Mouse (Mus musculus): Measurements from ENCODE around the gene Bak1. TPM values are rescaled to one million over a fixed set of nuclear protein-coding genes. Genes with fewer than 3 reads are reported as not detected.

Bak1 gene
- 10 to 100 TPM; 20.0 to 21.2 TPM for total RNA-seq (2021)

DNA sequence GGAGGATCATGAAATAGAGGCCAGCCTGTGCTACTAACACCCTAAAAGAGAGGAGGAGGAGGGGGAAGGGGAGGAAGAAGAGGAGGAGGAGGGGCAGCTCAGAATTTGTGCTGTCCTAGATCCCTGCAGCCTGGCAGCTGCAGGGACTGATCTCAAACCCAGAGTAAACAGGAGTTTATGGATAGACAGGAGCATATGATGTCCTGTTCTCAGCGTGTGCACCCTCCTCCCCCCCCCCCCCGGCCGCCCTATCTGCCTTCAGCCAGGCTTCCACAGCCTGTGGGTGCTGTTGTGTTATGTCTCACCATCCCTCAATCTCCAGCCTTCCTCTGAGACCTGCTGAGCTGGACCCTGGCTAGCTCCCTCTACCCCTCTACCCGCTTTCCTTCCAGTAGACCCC lies at the start of gene Bak1:
TSS of gene Bak1 (minus strand) at position 101 of the 400 bp plus-strand sequence.
- DNase-seq, result no peak
- intact Hi-C loops (cut with DNase I), result loop anchor here (5.0 kb wide), 2 partner anchors 97 to 112 kb away; partner anchors contain the start of genes Kifc5b and Phf1

DNA sequence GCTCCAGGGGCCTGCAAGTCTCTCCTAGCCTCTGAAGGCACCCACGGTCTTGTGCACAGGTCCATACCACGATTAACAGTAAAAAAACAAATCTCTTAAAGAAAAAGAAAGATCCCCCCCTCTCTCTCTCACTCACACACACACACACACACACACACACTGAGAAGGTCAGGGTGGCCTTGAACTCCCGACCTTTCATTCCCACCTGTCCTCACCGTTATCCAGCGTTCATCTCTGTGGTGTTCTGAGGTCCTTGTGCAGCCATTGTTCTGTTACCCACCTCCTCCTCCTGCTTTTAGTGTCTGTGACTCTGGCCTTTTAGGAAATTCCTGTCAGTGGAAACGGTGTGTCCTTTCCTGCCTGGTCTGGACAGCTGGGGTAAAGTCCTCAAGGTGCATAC lies 49.7 kb upstream of the Bak1 start:
- DNase-seq, result no peak
- intact Hi-C loops (cut with DNase I), result no loop called here

DNA sequence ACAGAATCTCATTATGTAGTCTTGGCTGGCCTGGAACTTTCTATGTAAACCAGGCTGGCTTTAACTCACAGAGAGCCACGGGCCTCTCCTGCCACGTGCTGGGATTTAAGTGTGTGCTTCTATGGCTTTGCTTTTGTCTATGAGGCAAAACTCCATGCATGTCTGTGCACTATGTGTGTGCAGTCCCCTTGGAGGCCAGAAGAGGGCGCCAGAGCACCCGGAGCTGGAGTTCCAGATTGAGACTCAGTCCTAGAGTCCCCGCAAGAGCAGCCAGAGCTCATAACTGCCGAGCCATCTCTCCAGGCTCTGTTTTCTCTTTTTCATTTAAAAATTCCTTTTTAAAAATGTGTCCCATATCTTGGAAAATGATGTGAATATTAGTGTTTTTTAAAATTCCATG lies 49.1 kb upstream of the Bak1 start:
- intact Hi-C loops (cut with DNase I), result no loop called here

DNA sequence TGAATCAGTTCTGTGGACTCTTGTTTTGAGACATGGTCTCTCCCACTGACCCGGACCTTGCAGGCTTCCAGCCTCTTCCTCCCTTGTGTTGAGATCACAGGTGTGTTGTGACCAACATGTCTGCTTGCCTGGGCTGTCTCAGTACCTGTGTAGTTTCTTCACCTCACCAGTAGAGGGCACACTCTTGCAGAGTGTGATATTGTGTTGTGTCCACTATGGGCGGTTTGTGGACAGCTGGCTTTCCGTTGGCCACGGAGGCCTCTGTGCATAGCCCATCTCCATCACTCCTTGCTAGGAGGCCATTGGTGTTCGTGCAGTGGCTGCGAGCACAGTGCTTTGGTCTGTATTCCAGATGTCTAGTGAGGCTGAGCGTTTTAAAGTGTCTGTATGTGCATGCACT lies 48.3 kb upstream of the Bak1 start:
- no peak for DNase-seq
- intact Hi-C loops (cut with DNase I), result no loop called here

More for the DNA sequence above, 49.1 kb upstream of the Bak1 start:
- no peak for DNase-seq

DNA sequence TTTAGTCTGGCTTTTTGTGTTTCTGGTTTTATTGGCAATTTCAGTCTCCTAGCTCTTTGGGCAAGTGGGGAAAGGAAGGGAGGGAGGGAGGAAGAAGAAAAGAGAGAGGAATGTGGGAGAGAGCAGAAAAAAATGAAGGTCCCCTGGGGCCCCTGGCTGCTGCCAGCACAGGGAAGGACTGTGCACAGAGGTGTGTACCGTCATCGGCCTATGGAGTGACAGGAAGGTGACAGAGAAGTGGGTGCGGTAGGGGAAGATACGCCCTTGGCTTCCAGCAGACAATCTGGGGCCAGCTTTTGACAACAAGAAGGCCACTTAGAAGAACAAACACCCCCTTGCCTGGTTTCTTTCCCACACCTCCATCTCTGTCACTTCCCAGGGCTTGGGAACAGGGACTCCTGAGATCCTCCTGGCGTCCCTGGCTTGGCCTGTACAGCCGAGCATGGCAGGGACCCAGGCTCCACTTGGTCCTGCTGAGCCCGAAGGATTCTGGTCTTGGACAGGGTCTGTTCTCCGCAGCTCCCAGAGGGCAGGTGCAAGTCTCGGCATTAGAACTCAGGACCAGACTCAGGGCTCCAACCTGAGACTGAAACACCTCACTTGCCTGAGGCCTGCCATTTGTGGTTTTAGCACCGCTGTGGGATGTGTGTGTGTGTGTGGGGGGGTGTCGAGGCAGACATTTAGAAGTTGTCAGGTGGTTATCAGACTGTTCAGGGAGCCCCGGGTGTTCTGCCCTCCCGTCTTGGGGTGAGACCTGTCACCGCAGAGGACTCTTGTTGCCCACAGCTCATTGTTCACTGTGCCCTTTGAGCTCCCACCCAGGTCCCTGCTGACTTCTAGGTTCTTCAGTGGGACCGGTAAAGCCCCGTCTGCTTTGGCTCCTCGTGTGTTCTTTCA lies 46.3 kb upstream of the Bak1 start:
- DNase-seq, result no peak
- intact Hi-C loops (cut with DNase I), result loop anchor here (2.0 kb wide), 1 partner anchor 18 kb away; the partner anchor contains the start of gene Itpr3

DNA sequence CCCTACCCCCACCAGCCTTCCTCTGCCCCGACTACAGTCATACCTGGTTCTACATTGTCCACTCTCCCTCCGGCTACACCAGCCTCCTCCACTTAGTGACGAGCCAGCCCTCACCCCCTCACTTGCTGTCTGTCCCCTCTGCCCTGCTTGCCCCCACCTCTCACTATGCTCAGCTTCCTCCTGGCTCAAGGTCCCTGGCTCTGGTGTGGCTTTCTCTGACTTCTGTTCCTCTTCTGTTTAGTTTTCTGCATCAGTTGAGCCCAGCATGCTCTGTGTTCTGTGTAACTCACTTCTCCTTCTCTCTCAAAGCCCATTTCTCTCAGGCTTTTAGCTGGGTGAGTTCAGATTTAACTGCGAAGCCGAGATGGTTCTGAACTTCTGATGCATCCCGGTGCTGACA lies 45.4 kb upstream of the Bak1 start:
- DNase-seq, result no peak
- intact Hi-C loops (cut with DNase I), result loop anchor here (2.0 kb wide), 1 partner anchor 17 kb away; the partner anchor contains the start of gene Itpr3

DNA sequence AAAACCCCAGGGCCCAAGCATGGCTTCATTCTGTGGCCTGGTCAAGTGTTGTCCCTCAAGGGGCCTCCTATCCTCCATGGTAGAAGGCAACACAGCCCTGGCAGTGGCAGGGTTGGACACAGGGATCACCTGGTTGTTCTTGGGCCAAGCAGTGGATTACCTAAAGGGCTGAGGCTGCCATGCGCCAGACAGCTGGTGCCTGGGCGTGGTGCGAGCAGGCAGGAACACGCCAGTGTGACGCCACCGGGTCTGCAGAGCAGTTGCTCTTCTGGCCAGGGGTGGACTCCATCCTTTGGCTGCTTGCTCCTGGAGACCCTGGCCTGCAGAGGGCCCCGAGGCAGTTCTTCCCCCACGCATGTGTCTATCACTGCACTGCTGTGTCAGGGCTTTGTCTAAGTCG lies 45.0 kb upstream of the Bak1 start:
- intact Hi-C loops (cut with DNase I), result loop anchor here (2.0 kb wide), 1 partner anchor 17 kb away; the partner anchor contains the start of gene Itpr3
- no peak for DNase-seq

DNA sequence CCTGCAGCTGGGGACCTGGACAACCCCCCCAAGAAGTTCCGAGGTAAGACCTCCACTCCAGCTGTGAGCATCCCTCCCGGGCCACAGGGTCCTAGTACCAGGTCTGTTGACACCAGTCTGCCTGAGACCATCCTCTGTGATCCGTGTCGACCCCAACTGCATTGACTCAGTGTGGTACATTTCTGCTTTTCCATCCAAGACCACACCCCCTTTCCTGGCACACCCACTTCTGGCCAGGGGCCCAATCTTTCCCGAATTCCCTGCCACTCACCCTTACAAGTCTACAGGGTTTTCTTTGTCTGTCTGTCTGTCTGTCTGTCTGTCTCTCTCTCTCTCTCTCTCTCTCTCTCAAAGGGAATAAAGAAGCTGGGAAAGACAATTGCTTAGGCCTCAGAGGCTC lies 44.3 kb upstream of the Bak1 start:
- no peak for DNase-seq
- intact Hi-C loops (cut with DNase I), result no loop called here

DNA sequence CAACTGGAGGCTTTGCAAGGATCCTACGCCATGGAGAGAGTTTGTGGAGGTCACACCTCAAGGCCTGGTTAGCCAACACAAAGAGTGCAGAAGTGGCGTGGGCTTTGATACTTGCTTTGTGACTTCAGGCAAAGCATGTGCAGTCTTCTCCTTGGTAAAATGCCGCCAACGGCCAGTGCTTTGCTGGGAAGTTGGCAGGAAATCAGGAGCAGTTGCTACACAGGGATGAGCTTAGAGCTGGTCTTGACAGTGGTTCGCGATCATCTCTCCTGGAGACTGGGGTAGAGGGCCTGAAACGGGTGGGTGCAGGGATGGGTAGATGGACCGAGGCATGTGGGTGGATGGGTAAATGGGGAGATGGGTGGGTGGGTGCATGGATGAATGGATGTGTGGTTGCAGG lies 43.6 kb upstream of the Bak1 start:
- intact Hi-C loops (cut with DNase I), result no loop called here
- DNase-seq, result no peak

DNA sequence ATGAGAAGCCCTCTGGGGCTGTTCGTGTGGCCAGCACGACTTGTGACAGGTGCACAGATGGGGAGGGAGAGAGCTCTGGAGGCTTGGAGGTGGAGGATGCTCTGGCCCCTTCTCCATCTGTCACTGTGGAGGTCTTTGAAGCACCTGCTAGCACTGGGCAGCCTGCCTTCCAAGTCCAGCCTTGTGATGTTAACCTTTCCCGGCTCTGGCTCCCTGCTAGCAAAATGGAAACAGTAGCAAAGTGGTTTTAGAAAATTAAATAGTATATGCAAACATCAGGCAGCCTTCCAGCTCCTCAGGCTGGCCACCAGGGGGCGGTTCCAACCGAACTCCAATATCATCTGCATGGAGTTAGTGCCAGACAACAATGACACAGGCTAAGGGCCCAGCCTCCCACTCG lies 42.8 kb upstream of the Bak1 start:
- no peak for DNase-seq
- intact Hi-C loops (cut with DNase I), result no loop called here

DNA sequence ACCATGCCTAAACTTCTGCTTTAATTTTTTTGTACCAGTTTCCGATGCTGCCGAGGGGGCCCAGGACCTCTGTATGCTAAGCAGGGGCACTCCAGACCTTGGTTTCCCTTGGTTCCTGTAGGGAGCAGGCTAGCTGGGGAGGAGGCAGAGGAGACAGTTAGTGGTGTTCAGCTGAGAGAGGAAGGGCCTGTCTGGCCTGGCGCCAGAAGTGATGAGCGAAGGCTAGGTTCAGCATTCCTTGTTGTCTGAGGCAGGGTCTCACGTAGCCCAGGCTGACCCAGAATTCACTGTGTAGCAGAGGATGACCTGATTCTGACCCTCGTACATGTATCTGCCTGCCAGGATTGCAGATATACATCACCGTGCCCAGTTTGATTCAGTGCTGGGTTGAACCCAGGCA lies 42.1 kb upstream of the Bak1 start:
- intact Hi-C loops (cut with DNase I), result no loop called here
- no peak for DNase-seq

DNA sequence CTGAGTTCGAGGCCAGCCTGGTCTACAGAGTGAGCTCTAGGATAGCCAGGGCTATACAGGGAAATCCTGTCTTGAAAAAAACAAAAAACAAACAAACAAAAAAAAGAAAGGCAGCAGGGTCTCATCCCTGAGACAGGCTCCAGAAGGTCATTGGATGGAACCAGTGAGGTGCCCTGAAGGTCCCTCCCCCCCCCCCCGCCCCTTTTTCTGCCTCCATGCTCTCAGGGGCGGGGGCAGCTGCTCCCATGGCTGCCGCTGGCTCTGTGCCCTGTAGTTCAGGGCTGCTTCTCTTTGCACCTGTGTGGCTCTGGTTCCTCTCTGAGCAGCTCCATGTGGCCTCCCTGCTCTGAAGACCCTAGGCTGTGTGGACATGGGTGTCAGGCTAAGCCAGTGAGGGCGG lies 40.3 kb upstream of the Bak1 start:
- no peak for DNase-seq
- intact Hi-C loops (cut with DNase I), result no loop called here

DNA sequence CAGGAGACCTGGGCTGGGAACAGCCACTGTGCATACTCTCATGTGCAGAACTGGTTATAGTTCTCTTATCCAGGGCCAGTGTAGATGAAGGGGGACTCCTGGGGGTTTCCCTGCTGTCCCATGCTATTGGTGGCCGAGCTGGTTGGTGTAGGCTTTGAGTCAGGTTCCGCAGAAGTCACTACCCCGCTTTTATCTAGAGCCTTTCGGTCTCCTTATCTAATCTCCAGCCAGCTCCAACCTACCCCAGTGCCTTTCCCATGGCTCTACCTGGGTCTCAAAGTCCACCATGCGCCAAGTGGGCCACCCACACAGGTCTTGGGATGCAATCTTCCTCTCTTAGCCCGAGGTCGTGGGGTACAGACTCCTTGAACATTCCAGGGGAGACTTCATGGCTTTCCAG lies 37.3 kb upstream of the Bak1 start:
- no peak for DNase-seq
- intact Hi-C loops (cut with DNase I), result no loop called here

DNA sequence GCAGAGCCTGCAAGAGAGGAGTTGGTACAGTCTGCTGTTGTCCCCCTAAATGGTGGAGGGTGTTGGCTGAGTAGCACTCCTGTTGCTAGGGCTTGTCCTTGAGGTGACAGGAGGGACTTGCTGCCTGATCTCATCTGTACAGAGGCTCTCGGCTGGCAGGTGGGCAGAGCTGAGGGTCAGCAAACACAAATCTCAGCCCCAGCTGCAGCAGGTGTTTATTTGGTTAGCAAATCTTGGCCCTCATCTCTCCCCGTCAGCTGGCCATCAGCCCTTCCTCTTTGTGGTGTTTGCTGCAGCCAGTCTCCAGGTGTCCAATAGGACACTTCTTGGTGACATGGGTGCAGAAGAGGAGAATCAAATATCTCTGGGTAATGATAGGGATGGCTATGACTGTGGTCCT lies 35.4 kb upstream of the Bak1 start:
- no peak for DNase-seq
- intact Hi-C loops (cut with DNase I), result no loop called here

DNA sequence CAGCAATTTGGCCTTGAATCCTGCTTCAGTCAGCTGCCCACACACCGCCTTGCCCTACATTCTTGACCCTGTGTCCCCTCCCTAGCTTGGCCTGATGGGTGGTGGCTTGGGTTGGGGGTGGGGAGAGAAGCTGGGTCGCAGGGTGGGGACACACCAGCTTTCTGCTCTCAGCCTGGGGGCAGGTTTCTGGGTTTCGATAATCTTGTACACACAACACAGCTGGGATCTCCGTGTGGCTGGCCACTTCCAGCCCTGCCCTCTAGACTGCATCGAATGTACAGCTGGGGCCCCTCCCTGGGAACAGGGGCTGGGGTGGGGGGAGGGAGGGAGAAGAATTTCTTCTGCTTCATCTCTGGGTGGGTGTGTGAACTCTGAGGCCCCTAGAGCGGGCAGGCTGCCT lies 34.9 kb upstream of the Bak1 start:
- no peak for DNase-seq
- intact Hi-C loops (cut with DNase I), result no loop called here

DNA sequence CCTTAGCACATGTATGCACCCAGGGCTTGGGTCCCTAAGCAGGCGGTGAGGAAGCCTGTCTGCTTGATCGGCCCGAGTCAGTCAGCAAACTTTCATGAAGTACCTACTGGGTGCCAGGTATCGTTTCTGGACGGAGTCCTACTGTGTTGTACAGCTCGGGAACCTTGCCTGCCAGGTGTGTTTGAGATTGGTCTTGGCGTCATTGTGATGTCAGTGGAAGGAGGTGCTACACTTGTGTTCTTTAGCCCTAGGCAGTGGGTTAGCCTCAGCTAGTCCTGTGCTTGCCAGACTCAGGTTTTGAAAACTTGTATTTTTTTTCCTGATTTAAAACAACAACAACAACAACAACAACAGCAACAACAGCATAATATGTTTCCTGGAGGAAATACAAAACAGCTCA lies 33.9 kb upstream of the Bak1 start:
- no peak for DNase-seq
- intact Hi-C loops (cut with DNase I), result no loop called here

DNA sequence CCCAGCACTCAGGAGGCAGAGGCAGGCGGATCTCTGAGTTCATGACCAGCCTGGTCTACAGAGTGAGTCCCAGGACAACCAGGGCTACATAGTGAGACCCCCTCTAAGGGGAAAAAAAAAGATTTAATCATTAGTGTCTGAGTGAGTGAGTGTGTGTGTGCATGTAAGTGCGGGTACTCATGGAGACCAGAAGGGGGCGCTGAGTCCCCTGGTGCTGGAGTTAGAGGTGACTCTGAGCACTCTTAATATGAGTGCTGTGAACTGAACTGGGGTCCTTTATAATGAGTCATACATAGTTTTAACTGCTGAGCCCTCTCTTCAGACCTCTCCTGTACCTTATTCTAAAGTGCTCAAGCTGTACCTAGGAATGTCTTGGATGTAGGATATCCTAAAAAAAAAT lies 32.9 kb upstream of the Bak1 start:
- intact Hi-C loops (cut with DNase I), result no loop called here

DNA sequence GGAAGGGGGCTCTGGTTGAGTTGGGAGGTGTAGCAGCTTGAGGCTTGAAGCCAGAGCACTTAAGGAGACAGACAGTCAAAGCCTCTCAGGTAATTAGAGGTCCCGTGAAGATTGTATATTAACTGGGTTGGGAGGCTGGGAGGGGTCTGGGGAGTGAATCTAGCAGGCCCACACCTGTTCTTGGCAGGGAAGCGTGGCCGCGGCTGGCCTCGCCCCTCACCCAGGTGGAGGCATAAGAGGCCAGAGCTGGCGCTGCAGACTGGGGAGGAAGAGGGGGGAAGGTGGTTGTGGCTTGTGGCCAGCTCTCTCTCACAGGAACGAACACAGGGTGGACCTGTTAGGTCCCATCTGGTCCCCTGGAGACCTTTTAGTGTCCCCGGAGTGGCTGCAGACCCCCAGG lies 31.9 kb upstream of the Bak1 start:
- no peak for DNase-seq
- intact Hi-C loops (cut with DNase I), result no loop called here

More for the DNA sequence above, 32.9 kb upstream of the Bak1 start:
- no peak for DNase-seq

DNA sequence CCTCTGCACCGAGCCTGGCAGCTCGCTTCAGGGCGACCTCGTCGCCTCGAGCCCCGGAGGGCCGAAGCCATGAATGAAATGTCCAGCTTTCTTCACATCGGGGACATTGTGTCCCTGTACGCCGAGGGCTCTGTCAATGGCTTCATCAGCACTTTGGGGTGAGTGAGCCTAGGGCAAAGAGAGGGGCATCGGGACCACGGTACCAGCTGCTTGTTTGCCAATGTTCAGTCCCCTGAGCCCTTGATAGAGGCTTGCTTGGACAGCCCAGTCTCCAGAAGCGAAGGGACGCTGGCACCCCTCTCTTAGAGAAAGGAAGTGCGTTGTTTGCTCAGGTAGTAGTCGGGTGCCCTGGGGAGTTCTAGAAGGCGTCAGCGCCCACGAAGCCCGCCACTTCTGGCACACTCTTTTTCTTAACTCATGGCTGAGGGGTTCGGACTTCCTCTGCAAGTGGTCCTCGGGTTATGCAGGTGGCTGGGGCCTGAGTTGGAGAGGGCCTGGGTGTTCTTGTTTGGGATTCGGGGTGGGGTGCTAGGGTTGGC lies 28.8 kb upstream of the Bak1 start:
- DNase-seq, result no peak
- intact Hi-C loops (cut with DNase I), result loop anchor here (2.0 kb wide), 2 partner anchors 17 to 25 kb away; no protein-coding TSS in a partner anchor

DNA sequence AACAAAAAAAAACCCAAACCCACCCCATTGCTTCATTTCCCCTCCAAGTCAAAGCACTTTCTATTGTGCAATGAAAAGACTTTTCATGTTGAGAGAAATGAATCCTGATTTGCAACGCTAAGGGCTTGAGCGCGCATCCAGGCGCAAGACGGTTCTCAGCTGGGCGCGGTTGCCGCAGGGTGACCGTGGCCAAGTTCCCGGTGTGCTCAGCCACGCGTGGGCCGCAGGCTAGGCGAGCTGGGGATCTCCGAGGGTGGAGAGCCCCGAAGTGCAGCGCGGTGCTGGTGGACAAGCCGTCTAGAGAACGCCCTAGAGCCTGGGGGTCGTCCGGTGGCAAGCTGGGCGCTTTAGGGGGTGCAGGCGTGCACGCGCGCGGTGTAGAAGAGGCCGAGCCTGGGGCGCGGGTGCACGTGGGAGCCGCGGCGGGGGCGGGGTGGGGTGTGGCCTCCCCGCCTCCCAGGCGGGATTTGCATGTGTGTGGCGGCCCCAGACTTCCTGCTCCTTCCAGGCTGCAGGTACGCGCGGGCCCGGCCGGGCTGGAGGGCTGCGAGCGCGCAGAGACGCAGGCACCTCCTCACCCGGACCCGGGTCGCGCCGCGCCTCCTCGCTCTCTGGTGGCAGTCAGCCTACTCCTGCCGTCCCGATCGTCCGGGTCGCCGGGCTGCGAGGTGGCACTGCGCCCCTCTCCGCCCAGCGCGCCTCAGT lies 28.2 kb upstream of the Bak1 start, which contains the start of gene Itpr3:
TSS of gene Itpr3 (plus strand) at position 493 of the 705 bp plus-strand sequence.
- intact Hi-C loops (cut with DNase I), result loop anchor here (2.0 kb wide), 2 partner anchors 18 to 24 kb away; no protein-coding TSS in a partner anchor

DNA sequence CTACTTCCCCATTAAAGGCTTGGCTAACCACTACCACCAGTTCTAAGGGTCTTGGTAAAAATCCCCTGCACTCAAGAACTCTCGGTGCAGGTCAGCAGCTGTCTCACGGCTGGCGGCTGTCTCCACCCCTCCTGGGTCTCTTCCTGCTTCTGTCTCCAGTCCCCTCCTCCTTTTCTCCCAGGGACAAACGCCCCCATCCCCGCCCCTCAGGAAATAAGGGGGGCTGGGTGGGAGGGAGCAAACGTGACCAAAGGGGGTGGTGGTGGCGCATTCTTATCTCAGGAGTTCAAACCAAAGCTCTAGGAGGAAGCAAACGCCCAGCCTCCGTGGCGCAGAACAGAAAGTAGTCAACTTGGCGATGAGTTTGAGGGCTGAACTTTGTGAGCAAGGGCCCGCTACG lies 27.4 kb upstream of the Bak1 start:
- intact Hi-C loops (cut with DNase I), result loop anchor here (2.0 kb wide), 2 partner anchors 19 to 23 kb away; no protein-coding TSS in a partner anchor
- peak; percentile 67 to 73 for DNase-seq

More for the DNA sequence above, 28.2 kb upstream of the Bak1 start, which contains the start of gene Itpr3:
- peak; percentile 76 to 80 for DNase-seq
